Mouse (Mus musculus): ENCODE data around the gene Cldn22.
A peak's percentile ranks its signal among the peaks of the same experiment; 100 is the strongest.

Cldn22 gene

GRCm38 (mm10) chr8:47832616-47833015 lies 8.3 kb downstream of the Cldn22 start:
- no peak for DNase-seq (ENCODE audit: low spot score)

- no peak for DNase-seq (ENCODE audit: low spot score)
These were observed 9.7 kb downstream of the Cldn22 start for GRCm38 (mm10) chr8:47833944-47834343.

GRCm38 (mm10) chr8:47843063-47843462 lies 18.8 kb downstream of the Cldn22 start:
- no peak for DNase-seq (ENCODE audit: low spot score)

DNA sequence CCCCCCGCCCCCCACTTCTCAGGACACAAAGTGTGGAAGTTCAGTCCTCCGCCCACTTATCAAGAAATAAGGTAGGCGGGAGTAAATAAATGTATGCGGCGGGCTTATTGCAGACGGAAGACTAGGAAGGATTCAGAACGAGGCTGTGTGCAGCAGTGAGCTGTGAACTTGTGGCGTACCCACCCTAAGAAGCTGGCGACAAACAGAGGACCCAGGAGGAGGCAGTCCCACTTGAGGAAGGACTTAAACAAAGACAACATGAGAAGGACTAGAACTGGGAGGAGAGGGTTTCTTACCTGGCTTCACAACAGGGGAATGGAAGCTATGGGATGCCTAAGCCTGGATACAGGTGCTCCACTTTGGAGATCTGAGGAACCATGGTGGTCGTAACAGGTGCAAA lies 19.4 kb downstream of the Cldn22 start:
- no peak for DNase-seq (ENCODE audit: low spot score)

- DNase-seq (ENCODE audit: low spot score): no peak
These were observed 21.7 kb downstream of the Cldn22 start for GRCm38 (mm10) chr8:47845956-47846355.

- DNase-seq (ENCODE audit: low spot score): no peak
These were observed 22.9 kb downstream of the Cldn22 start for GRCm38 (mm10) chr8:47847161-47847560.

GRCm38 (mm10) chr8:47847931-47848330 lies 23.6 kb downstream of the Cldn22 start:
- DNase-seq (ENCODE audit: low spot score): no peak

DNA sequence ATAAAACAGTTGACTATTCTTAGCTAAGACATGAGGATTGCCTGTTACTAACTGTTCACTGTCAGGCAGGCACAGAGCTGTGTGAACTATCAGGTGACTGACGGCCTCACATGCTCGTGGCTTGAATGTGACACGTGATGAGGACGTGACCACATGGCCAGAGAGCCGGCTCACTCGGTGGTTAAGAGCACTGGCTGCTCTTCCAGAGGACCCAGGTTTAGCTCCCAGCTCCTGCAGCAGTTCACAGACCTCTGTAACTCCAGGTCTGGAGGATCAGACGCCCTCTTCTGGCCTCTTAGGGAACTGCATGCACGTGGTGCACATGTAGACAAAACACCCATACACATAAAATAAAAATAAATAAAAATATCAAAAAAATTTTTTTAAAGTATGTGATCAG lies 25.6 kb downstream of the Cldn22 start:
- DNase-seq (ENCODE audit: low spot score): no peak

- no peak for DNase-seq (ENCODE audit: low spot score)
These were observed 27.7 kb downstream of the Cldn22 start for GRCm38 (mm10) chr8:47851824-47852502.

GRCm38 (mm10) chr8:47852737-47853136 lies 28.5 kb downstream of the Cldn22 start:
- DNase-seq (ENCODE audit: low spot score): no peak

- no peak for DNase-seq (ENCODE audit: low spot score)
These were observed 29.1 kb downstream of the Cldn22 start for GRCm38 (mm10) chr8:47853356-47853755.

DNA sequence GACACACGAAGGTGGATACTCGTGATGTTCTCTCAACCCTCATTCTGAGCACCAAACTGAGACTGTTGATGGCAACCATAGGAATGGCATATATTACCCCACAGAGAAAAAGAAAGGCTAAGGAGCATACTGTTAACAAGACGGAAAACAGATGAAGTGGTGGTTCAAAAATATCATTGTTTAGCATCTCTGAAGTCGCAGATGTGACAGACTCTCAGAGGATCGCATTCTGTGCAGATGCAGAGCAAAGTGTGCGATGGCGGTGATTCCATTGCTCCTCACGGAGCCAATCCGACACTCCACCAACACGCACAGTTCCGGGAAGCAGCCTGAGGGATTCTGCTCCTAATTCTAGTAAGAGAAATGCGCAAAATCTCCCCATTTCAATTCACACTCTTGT lies 35.0 kb downstream of the Cldn22 start:
- DNase-seq (ENCODE audit: low spot score): no peak

- DNase-seq (ENCODE audit: low spot score): no peak
These were observed 42.3 kb downstream of the Cldn22 start for GRCm38 (mm10) chr8:47866568-47866967.

DNA sequence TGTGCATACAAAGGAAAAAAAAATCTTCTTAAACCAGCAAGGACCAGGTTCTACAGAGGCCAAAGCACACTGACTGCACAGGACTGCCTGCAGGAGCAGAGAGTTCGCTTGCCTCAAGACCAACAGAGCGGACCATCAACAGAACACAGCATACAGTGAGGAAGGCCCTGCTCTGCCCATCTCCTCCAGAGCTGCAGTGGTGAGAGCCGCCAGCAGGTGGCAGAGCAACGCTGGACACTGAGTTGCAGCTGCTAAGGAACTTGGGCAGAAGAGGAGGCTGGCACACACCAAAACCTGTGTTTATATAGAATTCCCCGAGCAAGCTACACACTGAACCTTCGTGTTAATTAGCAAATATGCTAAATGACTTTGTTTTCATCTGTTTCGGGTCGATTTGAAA lies 42.8 kb downstream of the Cldn22 start:
- DNase-seq (ENCODE audit: low spot score): peak; percentile 78

GRCm38 (mm10) chr8:47872361-47873107 lies 48.3 kb downstream of the Cldn22 start:
- peak; percentile 29 for DNase-seq (ENCODE audit: low spot score)

GRCm38 (mm10) chr8:47874497-47875178 lies 50.4 kb downstream of the Cldn22 start:
- DNase-seq (ENCODE audit: low spot score): no peak
